Mouse (Mus musculus): ENCODE measurements around the gene Phlpp2. TPM values are rescaled to one million over a fixed set of nuclear protein-coding genes. Genes with fewer than 3 reads are reported as not detected.
"Not testable (repeated sequence)": the region's sequence is repeated elsewhere in the genome, so short reads cannot be mapped to it uniquely, and the experiment has no call there.

Gene Phlpp2
- total RNA-seq (2021), result 10 to 100 TPM; 11.3 to 12.2 TPM
- long read RNA-seq, experiment 1, partial matches to known transcripts, result 0 of 1 reads
- long read RNA-seq, experiment 1, other reads (novel, unspliced or antisense), result 1 of 1 reads
- long read RNA-seq, experiment 2, partial matches to known transcripts, result 0 of 3 reads
- long read RNA-seq, experiment 2, other reads (novel, unspliced or antisense), result 3 of 3 reads

GRCm38 (mm10) chr8:109868003-109868679 lies at the start of gene Phlpp2:
Phlpp2 (plus strand) TSS chr8:109868542.
- peak; percentile 94 to 95 for DNase-seq (ENCODE audit: low spot score in 2 of 2)

GRCm38 (mm10) chr8:109823561-109823960 lies 44.8 kb upstream of the Phlpp2 start:
- DNase-seq (ENCODE audit: low spot score in 2 of 2), result no peak

GRCm38 (mm10) chr8:109839822-109840221 lies 28.5 kb upstream of the Phlpp2 start:
- DNase-seq (ENCODE audit: low spot score in 2 of 2), result no peak

GRCm38 (mm10) chr8:109842468-109842867 lies 25.9 kb upstream of the Phlpp2 start:
- DNase-seq (ENCODE audit: low spot score in 2 of 2), result no peak

- DNase-seq (ENCODE audit: low spot score in 2 of 2), result no peak
Observed at GRCm38 (mm10) chr8:109847866-109848265, 20.5 kb upstream of the Phlpp2 start.

GRCm38 (mm10) chr8:109848981-109849380 lies 19.4 kb upstream of the Phlpp2 start:
- no peak for DNase-seq (ENCODE audit: low spot score in 2 of 2)

- no peak for DNase-seq (ENCODE audit: low spot score in 2 of 2)
Observed at GRCm38 (mm10) chr8:109853423-109853822, 14.9 kb upstream of the Phlpp2 start.

- DNase-seq (ENCODE audit: low spot score in 2 of 2), result no peak
Observed at GRCm38 (mm10) chr8:109854522-109854921, 13.8 kb upstream of the Phlpp2 start.

- DNase-seq (ENCODE audit: low spot score in 2 of 2), result no peak
Observed at GRCm38 (mm10) chr8:109855451-109855850, 12.9 kb upstream of the Phlpp2 start.

GRCm38 (mm10) chr8:109863398-109863797 lies 4.9 kb upstream of the Phlpp2 start:
- no peak for DNase-seq (ENCODE audit: low spot score in 2 of 2)

- no peak for DNase-seq (ENCODE audit: low spot score in 2 of 2)
Observed at GRCm38 (mm10) chr8:109864798-109865197, 3.5 kb upstream of the Phlpp2 start.

GRCm38 (mm10) chr8:109865536-109865935 lies 2.8 kb upstream of the Phlpp2 start:
- no peak for DNase-seq (ENCODE audit: low spot score in 2 of 2)

GRCm38 (mm10) chr8:109866690-109867089 lies 1.7 kb upstream of the Phlpp2 start:
- no peak for DNase-seq (ENCODE audit: low spot score in 2 of 2)

GRCm38 (mm10) chr8:109868680-109869361 lies 479 bp downstream of the Phlpp2 start:
- DNase-seq (ENCODE audit: low spot score in 2 of 2), result peak; percentile 21 to 24

- no peak for DNase-seq (ENCODE audit: low spot score in 2 of 2)
Observed at GRCm38 (mm10) chr8:109871056-109871455, 2.7 kb downstream of the Phlpp2 start.

- not testable (repeated sequence) for DNase-seq (ENCODE audit: low spot score in 2 of 2)
Observed at GRCm38 (mm10) chr8:109873800-109874199, 5.5 kb downstream of the Phlpp2 start.

GRCm38 (mm10) chr8:109880012-109880662 lies 11.8 kb downstream of the Phlpp2 start:
- DNase-seq (ENCODE audit: low spot score in 2 of 2), result no peak

GRCm38 (mm10) chr8:109885294-109885693 lies 17.0 kb downstream of the Phlpp2 start:
- DNase-seq (ENCODE audit: low spot score in 2 of 2), result no peak

- no peak for DNase-seq (ENCODE audit: low spot score in 2 of 2)
Observed at GRCm38 (mm10) chr8:109889211-109889610, 20.9 kb downstream of the Phlpp2 start.

- no peak for DNase-seq (ENCODE audit: low spot score in 2 of 2)
Observed at GRCm38 (mm10) chr8:109890794-109891585, 22.6 kb downstream of the Phlpp2 start.

- DNase-seq (ENCODE audit: low spot score in 2 of 2), result no peak
Observed at GRCm38 (mm10) chr8:109894636-109895035, 26.3 kb downstream of the Phlpp2 start.
